Mouse (Mus musculus): ENCODE results near the gene 6430548M08Rik. TPM values are rescaled to one million over a fixed set of nuclear protein-coding genes. Genes with fewer than 3 reads are reported as not detected.

6430548M08Rik gene
- polyA plus RNA-seq, 1 experiment from 2014 or later, result 9.8 TPM

- DNase-seq (ENCODE audit: low spot score), result no peak
- ATAC-seq (ENCODE audit: low FRiP score), result no peak
- WGBS, result 89% methylated on average over 5 of the region's 5 CpGs
- Histone ChIP-seq H3K27ac (ENCODE audit: low read depth, low read length) (no peak overlapping the region), H3K27me3 (ENCODE audit: control insufficient read depth, insufficient read depth, low read length) (no peaks in the 10 kb centered on the region), H3K4me2 (replicated peaks; ENCODE audit: low read depth, low read length) (no peak overlapping the region), H3K9ac (ENCODE audit: low read depth, low read length) (no peak overlapping the region), H3K4me3 (ENCODE audit: low read depth, low read length) (no peak overlapping the region), H3K36me3 (ENCODE audit: control insufficient read depth, insufficient read depth, low read length) (no peaks in the 10 kb centered on the region), H3K9me3 (ENCODE audit: control insufficient read depth, low read length) (no peaks in the 10 kb centered on the region), H3K4me1 (replicated peaks; ENCODE audit: control insufficient read depth, insufficient read depth, low read length) (0 out of 2 replicates have a peak, but pooled peaks cover 3% of the 10 kb centered on the region)
Measured at GRCm38 (mm10) chr8:120162404-120162752, 48.4 kb downstream of the 6430548M08Rik start.

- Histone ChIP-seq H3K27me3 (ENCODE audit: control insufficient read depth, insufficient read depth, low read length) (no peaks in the 10 kb centered on the region), H3K4me3 (ENCODE audit: low read depth, low read length) (no peak overlapping the region), H3K9me3 (ENCODE audit: control insufficient read depth, low read length) (no peaks in the 10 kb centered on the region), H3K27ac (ENCODE audit: low read depth, low read length) (no peak overlapping the region), H3K4me2 (replicated peaks; ENCODE audit: low read depth, low read length) (no peak overlapping the region), H3K36me3 (ENCODE audit: control insufficient read depth, insufficient read depth, low read length) (no peaks in the 10 kb centered on the region), H3K9ac (ENCODE audit: low read depth, low read length) (no peak overlapping the region), H3K4me1 (replicated peaks; ENCODE audit: control insufficient read depth, insufficient read depth, low read length) (0 out of 2 replicates have a peak, but pooled peaks cover 3% of the 10 kb centered on the region)
- 77% methylated on average over 8 of the region's 8 CpGs for WGBS
- DNase-seq (ENCODE audit: low spot score) (no peak), ATAC-seq (ENCODE audit: low FRiP score) (no peak)
Measured at GRCm38 (mm10) chr8:120163376-120163775, 49.4 kb downstream of the 6430548M08Rik start.

- 0 out of 2 replicates have a peak, but pooled peaks cover 3% of the 10 kb centered on the region for H3K4me1 ChIP-seq (replicated peaks; ENCODE audit: control insufficient read depth, insufficient read depth, low read length)
- H3K4me2 ChIP-seq (replicated peaks; ENCODE audit: low read depth, low read length), result no peak overlapping the region
- no peak overlapping the region for H3K27ac ChIP-seq (ENCODE audit: low read depth, low read length)
- WGBS, result 92% methylated on average over 5 of the region's 5 CpGs
- no peaks in the 10 kb centered on the region for H3K27me3 ChIP-seq (ENCODE audit: control insufficient read depth, insufficient read depth, low read length)
- DNase-seq (ENCODE audit: low spot score) (no peak), ATAC-seq (ENCODE audit: low FRiP score) (no peak)
- no peaks in the 10 kb centered on the region for H3K9me3 ChIP-seq (ENCODE audit: control insufficient read depth, low read length)
- H3K9ac ChIP-seq (ENCODE audit: low read depth, low read length), result no peak overlapping the region
- no peak overlapping the region for H3K4me3 ChIP-seq (ENCODE audit: low read depth, low read length)
- no peaks in the 10 kb centered on the region for H3K36me3 ChIP-seq (ENCODE audit: control insufficient read depth, insufficient read depth, low read length)
Measured at GRCm38 (mm10) chr8:120164026-120164425, 50.1 kb downstream of the 6430548M08Rik start.

GRCm38 (mm10) chr8:120167136-120167535, 53.2 kb downstream of the 6430548M08Rik start:
- no peak for DNase-seq (ENCODE audit: low spot score)
- ATAC-seq (ENCODE audit: low FRiP score), result no peak
- Histone ChIP-seq H3K9ac (ENCODE audit: low read depth, low read length) (no peak overlapping the region), H3K4me2 (replicated peaks; ENCODE audit: low read depth, low read length) (no peak overlapping the region), H3K4me3 (ENCODE audit: low read depth, low read length) (no peak overlapping the region), H3K36me3 (ENCODE audit: control insufficient read depth, insufficient read depth, low read length) (no peaks in the 10 kb centered on the region), H3K4me1 (replicated peaks; ENCODE audit: control insufficient read depth, insufficient read depth, low read length) (no peaks in the 10 kb centered on the region), H3K27me3 (ENCODE audit: control insufficient read depth, insufficient read depth, low read length) (no peaks in the 10 kb centered on the region; the same call in 1 of the 2 replicates), H3K9me3 (ENCODE audit: control insufficient read depth, low read length) (no peaks in the 10 kb centered on the region), H3K27ac (ENCODE audit: low read depth, low read length) (no peak overlapping the region)
- 93% methylated on average over 8 of the region's 8 CpGs for WGBS

GRCm38 (mm10) chr8:120167821-120168220, 53.9 kb downstream of the 6430548M08Rik start:
- 43% methylated on average over 5 of the region's 5 CpGs for WGBS
- no peaks in the 10 kb centered on the region for H3K36me3 ChIP-seq (ENCODE audit: control insufficient read depth, insufficient read depth, low read length)
- DNase-seq (ENCODE audit: low spot score) (no peak), ATAC-seq (ENCODE audit: low FRiP score) (no peak)
- no peak overlapping the region for H3K4me3 ChIP-seq (ENCODE audit: low read depth, low read length)
- no peak overlapping the region for H3K27ac ChIP-seq (ENCODE audit: low read depth, low read length)
- H3K9me3 ChIP-seq (ENCODE audit: control insufficient read depth, low read length), result no peaks in the 10 kb centered on the region
- H3K4me2 ChIP-seq (replicated peaks; ENCODE audit: low read depth, low read length), result no peak overlapping the region
- no peaks in the 10 kb centered on the region for H3K4me1 ChIP-seq (replicated peaks; ENCODE audit: control insufficient read depth, insufficient read depth, low read length)
- no peak overlapping the region for H3K9ac ChIP-seq (ENCODE audit: low read depth, low read length)
- no peaks in the 10 kb centered on the region; the same call in 1 of the 2 replicates for H3K27me3 ChIP-seq (ENCODE audit: control insufficient read depth, insufficient read depth, low read length)

GRCm38 (mm10) chr8:120169119-120169518, 55.2 kb downstream of the 6430548M08Rik start:
- ATAC-seq (ENCODE audit: low FRiP score) (no peak), DNase-seq (ENCODE audit: low spot score) (no peak)
- Histone ChIP-seq H3K27me3 (ENCODE audit: control insufficient read depth, insufficient read depth, low read length) (peaks cover under 1% of the 10 kb centered on the region), H3K9me3 (ENCODE audit: control insufficient read depth, low read length) (no peaks in the 10 kb centered on the region), H3K27ac (ENCODE audit: low read depth, low read length) (no peak overlapping the region), H3K4me3 (ENCODE audit: low read depth, low read length) (no peak overlapping the region), H3K4me1 (replicated peaks; ENCODE audit: control insufficient read depth, insufficient read depth, low read length) (no peaks in the 10 kb centered on the region), H3K36me3 (ENCODE audit: control insufficient read depth, insufficient read depth, low read length) (no peaks in the 10 kb centered on the region), H3K4me2 (replicated peaks; ENCODE audit: low read depth, low read length) (no peak overlapping the region), H3K9ac (ENCODE audit: low read depth, low read length) (no peak overlapping the region)
- WGBS, result 47% methylated on average over 8 of the region's 8 CpGs

- Histone ChIP-seq H3K36me3 (ENCODE audit: control insufficient read depth, insufficient read depth, low read length) (no peaks in the 10 kb centered on the region), H3K27me3 (ENCODE audit: control insufficient read depth, insufficient read depth, low read length) (peaks cover 11% of the 10 kb centered on the region), H3K27ac (ENCODE audit: low read depth, low read length) (no peak overlapping the region), H3K9ac (ENCODE audit: low read depth, low read length) (no peak overlapping the region), H3K4me3 (ENCODE audit: low read depth, low read length) (no peak overlapping the region), H3K9me3 (ENCODE audit: control insufficient read depth, low read length) (no peaks in the 10 kb centered on the region), H3K4me1 (replicated peaks; ENCODE audit: control insufficient read depth, insufficient read depth, low read length) (peaks cover 20% of the 10 kb centered on the region), H3K4me2 (replicated peaks; ENCODE audit: low read depth, low read length) (no peak overlapping the region)
- 79% methylated on average over 1 of the region's 1 CpGs for WGBS
- ATAC-seq (ENCODE audit: low FRiP score) (no peak), DNase-seq (ENCODE audit: low spot score) (no peak)
Measured at GRCm38 (mm10) chr8:120173195-120173594, 59.2 kb downstream of the 6430548M08Rik start.

- WGBS, result 49% methylated on average over 18 of the region's 18 CpGs
- DNase-seq (ENCODE audit: low spot score), result no peak
Measured at GRCm38 (mm10) chr8:120174606-120175005, 60.7 kb downstream of the 6430548M08Rik start.

GRCm38 (mm10) chr8:120176605-120177004, 62.7 kb downstream of the 6430548M08Rik start:
- peak; percentile 39 for DNase-seq (ENCODE audit: low spot score)
- H3K27me3 ChIP-seq (ENCODE audit: control insufficient read depth, insufficient read depth, low read length), result peaks cover 11% of the 10 kb centered on the region
- H3K9me3 ChIP-seq (ENCODE audit: control insufficient read depth, low read length), result no peaks in the 10 kb centered on the region
- no peak overlapping the region for H3K9ac ChIP-seq (ENCODE audit: low read depth, low read length)
- 8% methylated on average over 4 of the region's 4 CpGs for WGBS
- peak; percentile 6 for ATAC-seq (ENCODE audit: low FRiP score)
- H3K4me3 ChIP-seq (ENCODE audit: low read depth, low read length), result no peak overlapping the region
- no peak overlapping the region for H3K4me2 ChIP-seq (replicated peaks; ENCODE audit: low read depth, low read length)
- H3K4me1 ChIP-seq (replicated peaks; ENCODE audit: control insufficient read depth, insufficient read depth, low read length), result peaks cover 28% of the 10 kb centered on the region
- H3K27ac ChIP-seq (ENCODE audit: low read depth, low read length), result peak overlapping the region; percentile 91
- H3K36me3 ChIP-seq (ENCODE audit: control insufficient read depth, insufficient read depth, low read length), result no peaks in the 10 kb centered on the region

More at GRCm38 (mm10) chr8:120174606-120175005, 60.7 kb downstream of the 6430548M08Rik start:
- H3K27ac ChIP-seq (ENCODE audit: low read depth, low read length), result no peak overlapping the region
- no peaks in the 10 kb centered on the region for H3K36me3 ChIP-seq (ENCODE audit: control insufficient read depth, insufficient read depth, low read length)
- H3K4me3 ChIP-seq (ENCODE audit: low read depth, low read length), result no peak overlapping the region
- peaks cover 26% of the 10 kb centered on the region for H3K4me1 ChIP-seq (replicated peaks; ENCODE audit: control insufficient read depth, insufficient read depth, low read length)
- no peak for ATAC-seq (ENCODE audit: low FRiP score)
- H3K4me2 ChIP-seq (replicated peaks; ENCODE audit: low read depth, low read length), result no peak overlapping the region
- no peaks in the 10 kb centered on the region for H3K9me3 ChIP-seq (ENCODE audit: control insufficient read depth, low read length)
- H3K27me3 ChIP-seq (ENCODE audit: control insufficient read depth, insufficient read depth, low read length), result peaks cover 11% of the 10 kb centered on the region
- no peak overlapping the region for H3K9ac ChIP-seq (ENCODE audit: low read depth, low read length)

Data from hindbrain, embryonic 11.5 days (tissue).